Mouse (Mus musculus) hindbrain, embryonic 15.5 days (tissue): Measurements from ENCODE around the gene St6galnac3. TPM values are rescaled to one million over a fixed set of nuclear protein-coding genes. Genes with fewer than 3 reads are reported as not detected.
A peak's percentile ranks its signal among the peaks of the same experiment; 100 is the strongest.
"Not testable (repeated sequence)": the region's sequence is repeated elsewhere in the genome, so short reads cannot be mapped to it uniquely, and the experiment has no call there.

Source experiments
- ATAC-seq: fragments of 200-750 bp; cut with Nextera tagmentation; 2 replicates; pipeline ENCODE4 v1.8.0; 2017; ENCODE audit warnings: low read depth, moderate number of reproducible peaks, moderate TSS enrichment; ENCODE audit not compliant: low FRiP score
- H3K27ac ChIP-seq: fragments of 300-500 bp; sonication (generic); replicated peaks from 2 replicates; pipeline ENCODE4 v1.5.1; 2015; ENCODE audit warnings: mild to moderate bottlenecking, inconsistent platforms
- H3K27me3 ChIP-seq: fragments of 300-500 bp; sonication (generic); 2 replicates; pipeline ENCODE4 v1.6.1; 2015; ENCODE audit warnings: control low read depth, inconsistent platforms
- H3K36me3 ChIP-seq: fragments of 300-500 bp; sonication (generic); 2 replicates; pipeline ENCODE4 v1.6.1; 2015; ENCODE audit warnings: control low read depth, inconsistent platforms
- H3K4me1 ChIP-seq: fragments of 300-500 bp; sonication (generic); replicated peaks from 2 replicates; pipeline ENCODE4 v1.6.1; 2015; ENCODE audit warnings: control low read depth, inconsistent platforms
- H3K4me2 ChIP-seq: fragments of 300-500 bp; sonication (generic); 2 replicates; pipeline ENCODE4 v1.6.1; 2015; ENCODE audit warnings: moderate library complexity, mild to moderate bottlenecking, inconsistent platforms
- H3K4me3 ChIP-seq: fragments of 300-500 bp; sonication (generic); 2 replicates; pipeline ENCODE4 v1.5.1; 2015; ENCODE audit warnings: mild to moderate bottlenecking, inconsistent platforms
- H3K9ac ChIP-seq: fragments of 300-500 bp; sonication (generic); 2 replicates; pipeline ENCODE4 v1.6.1; 2015; ENCODE audit warnings: inconsistent platforms
- H3K9me3 ChIP-seq: fragments of 300-500 bp; sonication (generic); 2 replicates; pipeline ENCODE4 v1.6.1; 2016; ENCODE audit warnings: control low read depth, inconsistent platforms
- WGBS: fragments of 180-500 bp; shearing (Covaris S2); methylation state at CpG from one replicate; pipeline ENCODE4 v1.1.7; 2015; 5-methylcytosine and 5-hydroxymethylcytosine counted together
- polyA plus RNA-seq: library from polyadenylated mRNA; unstranded; fragments of >200 nt; fragmentation: Nextera tagmentation; extraction: Ambion mirVana; gene quantifications from 2 replicates; pipeline ENCODE4 v1.2.1, GENCODE M21; 2015

The St6galnac3 gene
- polyA plus RNA-seq: 20.7 and 23.1 TPM in 2 replicates

GRCm38 (mm10) chr3:153724701-153725668 is at the start of gene St6galnac3:
Gene St6galnac3 (minus strand): TSS chr3:153725174.
- ATAC-seq: peak; percentile 97
- Histone ChIP-seq H3K9ac (peak within 1 kb of the TSS; percentile 85), H3K4me2 (peak within 1 kb of the TSS; percentile 88), H3K4me3 (peak within 1 kb of the TSS; percentile 73), H3K27me3 (no peaks in the 10 kb centered on the region), H3K27ac (peak within 1 kb of the TSS; percentile 91), H3K9me3 (no peaks in the 10 kb centered on the region), H3K4me1 (peaks cover 20% of the 10 kb centered on the region), H3K36me3 (no peaks in the 10 kb centered on the region)
- WGBS: 2% methylated on average over 46 of the region's 56 CpGs

GRCm38 (mm10) chr3:153774568-153774967 is 49.6 kb upstream of the St6galnac3 start:
- H3K27me3 ChIP-seq: no peaks in the 10 kb centered on the region
- no peak overlapping the region for H3K27ac ChIP-seq
- no peak overlapping the region for H3K4me3 ChIP-seq
- ATAC-seq: no peak
- H3K36me3 ChIP-seq: no peaks in the 10 kb centered on the region
- no peaks in the 10 kb centered on the region for H3K4me1 ChIP-seq
- no peak overlapping the region for H3K9ac ChIP-seq
- 88% methylated on average over 3 of the region's 3 CpGs for WGBS
- no peak overlapping the region for H3K4me2 ChIP-seq
- no peaks in the 10 kb centered on the region for H3K9me3 ChIP-seq

DNA sequence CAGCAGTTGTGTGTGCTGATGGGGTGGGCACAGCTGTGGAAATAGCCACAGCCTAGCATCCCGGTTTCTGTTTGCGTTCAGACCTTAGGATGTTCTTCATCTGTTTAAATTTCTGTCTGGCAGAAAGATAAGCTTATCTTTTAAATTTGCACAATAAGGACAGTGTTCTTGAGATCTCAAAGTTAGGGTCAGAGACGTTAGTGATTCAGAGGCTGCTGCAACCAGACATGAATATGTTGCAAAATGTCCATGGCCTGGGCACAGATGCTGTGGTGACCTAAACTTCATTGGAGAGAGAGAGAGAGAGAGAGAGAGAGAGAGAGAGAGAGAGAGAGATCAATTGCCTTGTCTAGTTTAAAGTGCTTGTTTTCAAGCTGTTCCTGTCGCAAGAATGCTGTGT is 46.5 kb upstream of the St6galnac3 start:
- no peaks in the 10 kb centered on the region for H3K4me1 ChIP-seq
- no peaks in the 10 kb centered on the region for H3K36me3 ChIP-seq
- WGBS: 83% methylated on average over 4 of the region's 4 CpGs
- ATAC-seq: no peak
- no peak overlapping the region for H3K9ac ChIP-seq
- no peak overlapping the region for H3K4me2 ChIP-seq
- no peaks in the 10 kb centered on the region for H3K27me3 ChIP-seq
- no peak overlapping the region for H3K27ac ChIP-seq
- no peaks in the 10 kb centered on the region for H3K9me3 ChIP-seq
- H3K4me3 ChIP-seq: no peak overlapping the region

DNA sequence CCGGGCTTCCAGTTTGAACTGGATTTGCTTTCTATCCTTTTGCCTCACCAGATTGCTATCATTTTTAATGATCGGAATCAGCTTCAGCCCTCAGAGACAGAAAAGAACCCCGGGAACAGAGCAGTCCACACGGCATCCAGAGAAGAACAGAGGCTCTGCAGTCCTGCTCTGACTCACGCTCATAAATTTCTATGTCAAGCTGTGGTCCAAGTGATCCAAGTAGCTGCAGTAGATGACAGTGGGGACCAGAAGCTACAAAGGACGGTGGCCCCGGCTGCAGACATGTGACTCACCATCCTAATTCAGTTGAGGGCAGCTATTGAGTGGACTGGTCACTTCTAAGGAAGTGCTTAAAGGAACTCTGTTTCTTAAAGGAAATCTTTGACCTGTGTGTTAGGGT is 45.6 kb upstream of the St6galnac3 start:
- 48% methylated on average over 7 of the region's 7 CpGs for WGBS
- no peak overlapping the region for H3K27ac ChIP-seq
- no peak overlapping the region for H3K9ac ChIP-seq
- no peak overlapping the region for H3K4me2 ChIP-seq
- no peaks in the 10 kb centered on the region for H3K36me3 ChIP-seq
- no peak overlapping the region for H3K4me3 ChIP-seq
- no peaks in the 10 kb centered on the region for H3K9me3 ChIP-seq
- no peaks in the 10 kb centered on the region for H3K4me1 ChIP-seq
- ATAC-seq: no peak
- no peaks in the 10 kb centered on the region for H3K27me3 ChIP-seq

DNA sequence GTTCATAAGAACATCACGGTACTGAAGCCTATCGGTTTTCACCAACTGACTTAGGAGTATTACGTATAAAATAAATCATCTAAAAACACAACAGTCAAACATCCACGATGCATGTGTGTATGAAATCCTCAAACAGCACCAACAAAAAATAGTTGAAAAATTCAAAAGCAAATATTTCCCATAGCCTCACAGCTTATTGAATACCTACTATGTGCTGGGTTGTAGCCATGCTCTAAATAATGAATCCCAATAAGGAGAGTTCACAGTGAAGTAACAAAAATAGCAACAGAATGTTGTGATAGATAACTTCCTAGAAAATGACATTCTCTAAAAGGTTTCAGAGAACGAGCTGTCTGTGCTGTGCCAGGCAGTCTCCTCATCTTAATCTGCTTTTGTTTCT is 44.2 kb upstream of the St6galnac3 start:
- H3K36me3 ChIP-seq: no peaks in the 10 kb centered on the region
- 89% methylated on average over 5 of the region's 5 CpGs for WGBS

GRCm38 (mm10) chr3:153765171-153765570 is 40.2 kb upstream of the St6galnac3 start:
- H3K27ac ChIP-seq: no peak overlapping the region
- no peaks in the 10 kb centered on the region for H3K27me3 ChIP-seq
- no peak overlapping the region for H3K4me3 ChIP-seq
- no peaks in the 10 kb centered on the region for H3K36me3 ChIP-seq
- ATAC-seq: no peak
- H3K9me3 ChIP-seq: no peaks in the 10 kb centered on the region
- H3K9ac ChIP-seq: no peak overlapping the region
- no peaks in the 10 kb centered on the region for H3K4me1 ChIP-seq
- no peak overlapping the region for H3K4me2 ChIP-seq

More for the DNA sequence above, 44.2 kb upstream of the St6galnac3 start:
- no peaks in the 10 kb centered on the region for H3K4me1 ChIP-seq
- no peaks in the 10 kb centered on the region for H3K9me3 ChIP-seq
- ATAC-seq: no peak
- H3K27me3 ChIP-seq: no peaks in the 10 kb centered on the region
- H3K9ac ChIP-seq: no peak overlapping the region
- no peak overlapping the region for H3K4me3 ChIP-seq
- H3K4me2 ChIP-seq: no peak overlapping the region
- no peak overlapping the region for H3K27ac ChIP-seq

DNA sequence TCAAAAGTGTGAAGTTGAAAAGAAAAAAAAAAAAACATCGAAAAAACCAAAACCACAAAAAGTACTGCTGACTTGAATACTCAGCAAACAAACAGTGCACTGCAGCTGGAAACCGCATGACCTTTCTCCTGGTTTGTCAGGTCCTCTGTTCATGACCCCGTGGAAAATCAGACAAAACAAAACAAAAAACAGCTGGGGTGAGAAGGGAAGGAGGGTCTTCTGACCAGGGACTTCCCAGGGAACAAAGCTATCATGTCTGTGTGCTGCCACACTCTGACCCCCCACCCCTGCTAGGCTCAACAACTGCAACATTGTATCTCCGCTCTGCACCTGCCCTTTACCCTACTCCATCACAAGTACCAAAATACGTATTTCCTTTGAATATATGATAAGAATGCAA is 39.8 kb upstream of the St6galnac3 start:
- Histone ChIP-seq H3K9me3 (no peaks in the 10 kb centered on the region), H3K27me3 (no peaks in the 10 kb centered on the region), H3K4me2 (no peak overlapping the region), H3K4me3 (no peak overlapping the region), H3K36me3 (no peaks in the 10 kb centered on the region), H3K9ac (no peak overlapping the region), H3K4me1 (no peaks in the 10 kb centered on the region), H3K27ac (no peak overlapping the region)
- WGBS: 12% methylated on average over 5 of the region's 5 CpGs
- ATAC-seq: no peak

- H3K9me3 ChIP-seq: no peaks in the 10 kb centered on the region
- no peak overlapping the region for H3K9ac ChIP-seq
- no peak overlapping the region for H3K4me3 ChIP-seq
- WGBS: 79% methylated on average over 17 of the region's 17 CpGs
- no peak overlapping the region for H3K27ac ChIP-seq
- no peak overlapping the region for H3K4me2 ChIP-seq
- H3K36me3 ChIP-seq: no peaks in the 10 kb centered on the region
- ATAC-seq: no peak
- no peaks in the 10 kb centered on the region for H3K4me1 ChIP-seq
- no peaks in the 10 kb centered on the region for H3K27me3 ChIP-seq
Measured at GRCm38 (mm10) chr3:153761171-153761570, 36.2 kb upstream of the St6galnac3 start.

DNA sequence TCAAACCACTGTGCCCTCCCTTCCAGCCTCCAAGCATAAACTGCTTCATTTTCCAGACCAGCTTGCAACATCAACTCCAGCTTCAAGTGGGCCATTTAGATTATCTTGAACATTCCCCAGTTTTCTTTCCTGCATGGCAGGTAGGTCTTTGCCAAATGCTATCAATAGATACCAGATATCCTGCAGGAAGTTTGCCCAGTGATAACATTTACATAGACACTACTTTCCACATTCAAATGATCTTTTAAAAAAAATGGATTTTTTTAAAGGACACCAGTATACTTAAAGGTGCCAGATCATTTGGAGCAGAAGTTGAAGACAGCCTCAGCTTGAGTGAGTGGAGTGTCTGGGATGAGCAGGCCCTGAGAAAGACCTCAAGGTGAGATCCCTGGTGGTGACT is 34.3 kb upstream of the St6galnac3 start:
- no peaks in the 10 kb centered on the region for H3K4me1 ChIP-seq
- H3K36me3 ChIP-seq: no peaks in the 10 kb centered on the region
- no peak overlapping the region for H3K9ac ChIP-seq
- no peak overlapping the region for H3K4me2 ChIP-seq
- no peaks in the 10 kb centered on the region for H3K27me3 ChIP-seq
- H3K27ac ChIP-seq: no peak overlapping the region
- no peak for ATAC-seq
- H3K4me3 ChIP-seq: no peak overlapping the region
- no peaks in the 10 kb centered on the region for H3K9me3 ChIP-seq

DNA sequence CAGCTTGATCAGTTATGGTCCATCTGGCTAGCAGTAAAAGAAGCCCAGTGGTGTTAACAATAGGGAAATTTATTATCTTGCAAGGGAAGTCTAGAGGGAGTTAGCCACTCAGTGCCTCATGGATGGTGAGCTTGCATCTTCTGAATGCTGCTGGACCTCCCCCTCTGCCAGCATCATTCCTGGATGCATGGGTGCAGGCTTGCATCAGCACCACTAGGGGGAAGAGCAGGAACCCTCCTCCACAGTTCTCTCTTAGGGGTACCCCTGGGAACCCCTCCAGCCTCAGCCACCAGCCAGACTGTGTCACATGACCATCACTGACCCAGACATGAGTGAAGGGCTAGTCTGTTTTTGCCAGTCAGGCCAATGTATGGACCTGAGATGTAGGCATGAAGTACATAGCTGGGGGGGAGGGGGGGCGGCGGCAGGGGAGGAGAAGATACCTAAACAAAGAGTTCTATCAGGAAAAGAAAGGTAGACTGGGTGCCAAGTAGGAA is 31.6 kb upstream of the St6galnac3 start:
- H3K4me1 ChIP-seq: no peaks in the 10 kb centered on the region
- H3K9me3 ChIP-seq: no peaks in the 10 kb centered on the region
- no peak overlapping the region for H3K4me2 ChIP-seq
- ATAC-seq: no peak
- H3K4me3 ChIP-seq: no peak overlapping the region
- no peaks in the 10 kb centered on the region for H3K27me3 ChIP-seq
- H3K27ac ChIP-seq: no peak overlapping the region
- WGBS: 92% methylated on average over 2 of the region's 2 CpGs
- no peak overlapping the region for H3K9ac ChIP-seq
- no peaks in the 10 kb centered on the region for H3K36me3 ChIP-seq

DNA sequence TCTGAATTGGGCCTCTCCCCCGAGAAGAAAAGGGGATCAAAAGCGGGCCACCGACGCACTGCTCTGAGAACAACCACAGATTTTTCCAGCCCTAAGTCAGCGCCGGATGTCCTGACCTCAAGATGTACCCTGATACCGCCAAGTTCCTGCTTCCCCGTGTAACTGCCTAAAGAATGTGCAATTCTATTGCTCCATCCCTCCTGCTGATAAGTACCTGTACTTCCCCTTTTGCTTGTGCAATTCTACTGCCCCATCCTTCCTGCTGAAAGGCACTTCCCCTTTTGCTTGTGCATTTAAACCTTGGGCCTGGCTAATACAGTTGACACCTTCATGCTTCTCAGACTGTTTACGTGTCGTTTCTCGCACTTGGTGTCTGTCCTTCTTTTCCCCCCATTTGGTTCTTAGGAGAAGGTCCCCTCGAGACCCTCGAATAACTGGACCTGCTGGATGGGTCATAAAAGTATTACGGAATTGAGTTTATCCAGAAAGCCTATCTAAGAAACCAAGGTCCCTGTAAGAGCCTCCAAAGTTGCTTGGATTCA is 30.9 kb upstream of the St6galnac3 start:
- H3K4me2 ChIP-seq, H3K36me3 ChIP-seq, H3K27me3 ChIP-seq, H3K9me3 ChIP-seq, ATAC-seq, H3K4me3 ChIP-seq, H3K4me1 ChIP-seq, H3K27ac ChIP-seq, H3K9ac ChIP-seq: not testable (repeated sequence)
- 87% methylated on average over 14 of the region's 14 CpGs for WGBS

GRCm38 (mm10) chr3:153751435-153751834 is 26.5 kb upstream of the St6galnac3 start:
- Histone ChIP-seq H3K27ac (no peak overlapping the region), H3K9me3 (no peaks in the 10 kb centered on the region), H3K4me3 (no peak overlapping the region), H3K27me3 (no peaks in the 10 kb centered on the region), H3K36me3 (no peaks in the 10 kb centered on the region), H3K4me2 (no peak overlapping the region), H3K9ac (no peak overlapping the region), H3K4me1 (no peaks in the 10 kb centered on the region)
- no peak for ATAC-seq
- WGBS: 38% methylated on average over 1 of the region's 1 CpGs
